Mouse (Mus musculus) liver, adult 2 months (tissue): ENCODE data around the gene Sap30l.

Source experiments
- CTCF ChIP-seq: fragments of 200-500 bp; IDR thresholded peaks from 2 replicates; pipeline ENCODE4 v1.5.1; 2011; ENCODE audit warnings: low read depth, low read length, control low read depth
- POLR2A ChIP-seq: fragments of 200-500 bp; IDR thresholded peaks from 2 replicates; pipeline ENCODE4 v1.6.1; 2011; ENCODE audit warnings: low read length, control low read depth; ENCODE audit not compliant: insufficient read depth; ENCODE audit errors: extremely low read depth

- no peak for TF ChIP-seq CTCF
- TF ChIP-seq POLR2A = no peak
These were observed 25.6 kb upstream of the Sap30l start for GRCm38 (mm10) chr11:57775868-57776267.
